Mouse (Mus musculus) lung, adult 2 months (tissue): ENCODE results near the gene Foxs1.

Experiments used
- CTCF ChIP-seq: fragments of 200-500 bp; IDR thresholded peaks from 2 replicates; pipeline ENCODE4 v1.5.1; 2011; ENCODE audit warnings: mild to moderate bottlenecking, low read length, control low read depth; ENCODE audit not compliant: insufficient read depth
- POLR2A ChIP-seq: fragments of 200-500 bp; IDR thresholded peaks from 2 replicates; pipeline ENCODE4 v1.6.1; 2011; ENCODE audit warnings: low read depth, mild to moderate bottlenecking, control low read depth, low read length, borderline replicate concordance; ENCODE audit errors: extremely low read depth

GRCm38 (mm10) chr2:152933048-152933447 is at the start of gene Foxs1:
- TF ChIP-seq CTCF (no peak), POLR2A (peak; percentile 66; the same call in 1 of the 2 replicates)
